Mouse (Mus musculus): ENCODE data around the gene Gsk3b. TPM values are rescaled to one million over a fixed set of nuclear protein-coding genes. Genes with fewer than 3 reads are reported as not detected.
"Not testable (repeated sequence)": the region's sequence is repeated elsewhere in the genome, so short reads cannot be mapped to it uniquely, and the experiment has no call there.

Gsk3b gene
- total and polyA plus RNA-seq, 2 experiments from 2014 or later: 31.5 to 37.4 TPM

DNA sequence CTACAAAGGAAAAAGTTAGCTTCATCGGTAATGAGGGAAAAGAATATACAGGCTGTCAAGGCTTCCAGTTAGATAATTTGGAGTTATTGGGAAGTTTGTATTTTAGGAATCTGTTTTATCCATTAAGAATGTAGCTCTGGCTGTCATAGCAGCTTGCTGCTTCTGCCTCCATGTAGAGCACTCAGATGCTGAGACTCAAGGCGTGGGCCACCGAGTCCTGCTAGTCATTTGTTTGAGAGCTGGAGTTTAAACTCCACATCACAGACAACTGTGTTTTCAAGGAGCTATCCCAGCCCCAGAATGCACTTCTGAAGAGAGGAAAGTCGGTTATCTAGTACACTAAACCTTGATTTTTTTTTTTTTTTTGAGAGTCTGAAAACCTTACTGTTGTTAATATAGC, 101.2 kb downstream of the Gsk3b start:
- WGBS: 88% methylated on average over 4 of the region's 4 CpGs
- TF ChIP-seq CTCF (IDR thresholded peaks at IDR 0.05; ENCODE audit: low read depth): no peak
- no peak for TF ChIP-seq EP300 (IDR thresholded peaks at IDR 0.05; ENCODE audit: low read depth)
- ATAC-seq (ENCODE audit: insufficient read depth, low read depth): no peak

DNA sequence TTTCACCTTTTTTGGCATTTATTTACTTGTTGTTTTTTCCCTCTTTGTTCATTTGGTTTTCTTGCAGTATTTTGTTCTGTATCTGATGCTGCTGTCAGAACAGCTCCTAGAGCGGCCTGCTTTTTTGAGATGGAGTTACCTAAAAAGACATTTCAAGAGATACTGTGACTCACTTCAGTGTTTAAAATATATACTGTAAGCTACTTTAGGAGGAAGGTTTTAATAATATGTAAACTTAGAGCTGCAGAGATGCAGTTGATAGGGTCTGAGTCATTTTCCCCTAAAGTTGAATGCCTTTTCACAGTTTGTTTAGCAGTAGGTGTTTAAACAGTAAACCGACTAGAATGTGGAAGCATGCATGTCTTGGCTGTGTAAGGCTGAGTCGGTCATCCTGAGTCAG, 101.7 kb downstream of the Gsk3b start:
- 89% methylated on average over 3 of the region's 3 CpGs for WGBS
- H3K9me3 ChIP-seq (replicated peaks; ENCODE audit: control insufficient read depth, low read length): no peaks in the 10 kb centered on the region

More for the DNA sequence above, 101.2 kb downstream of the Gsk3b start:
- Histone ChIP-seq H3K27ac (ENCODE audit: low read depth) (no peak overlapping the region), H3K36me3 (replicated peaks; ENCODE audit: control insufficient read depth, insufficient read depth, low read length) (peaks cover 38% of the 10 kb centered on the region), H3K4me2 (ENCODE audit: low read depth, low read length) (no peak overlapping the region), H3K9me3 (replicated peaks; ENCODE audit: control insufficient read depth, low read length) (no peaks in the 10 kb centered on the region), H3K9ac (replicated peaks; ENCODE audit: low read depth, low read length) (no peak overlapping the region), H3K4me1 (ENCODE audit: control insufficient read depth, insufficient read depth) (peaks cover 1% of the 10 kb centered on the region), H3K27me3 (ENCODE audit: control insufficient read depth, insufficient read depth, low read length) (no peaks in the 10 kb centered on the region), H3K4me3 (ENCODE audit: low read depth, low read length) (no peak overlapping the region)
- DNase-seq (ENCODE audit: low spot score): no peak

DNA sequence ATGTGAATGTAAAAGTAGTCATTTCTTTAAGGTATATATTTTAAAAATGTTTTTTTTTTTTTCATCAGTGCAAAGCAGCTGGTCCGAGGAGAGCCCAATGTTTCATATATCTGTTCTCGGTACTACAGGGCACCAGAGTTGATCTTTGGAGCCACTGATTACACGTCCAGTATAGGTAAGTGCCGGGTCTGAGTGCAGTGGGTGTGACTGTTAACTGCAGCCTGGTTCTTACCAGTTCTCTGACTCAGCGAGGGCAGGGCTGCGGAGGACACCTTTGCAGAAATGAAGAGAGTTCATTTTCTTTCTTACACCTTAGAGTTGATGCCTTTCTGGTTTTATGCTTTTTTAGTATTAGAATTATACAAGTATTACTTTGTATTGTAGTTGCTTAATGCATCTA, 102.7 kb downstream of the Gsk3b start:
- WGBS: 84% methylated on average over 6 of the region's 6 CpGs
- no peak overlapping the region for H3K4me2 ChIP-seq (ENCODE audit: low read depth, low read length)
- H3K9me3 ChIP-seq (replicated peaks; ENCODE audit: control insufficient read depth, low read length): no peaks in the 10 kb centered on the region
- ATAC-seq (ENCODE audit: insufficient read depth, low read depth): no peak
- H3K27ac ChIP-seq (ENCODE audit: low read depth): no peak overlapping the region
- H3K4me3 ChIP-seq (ENCODE audit: low read depth, low read length): no peak overlapping the region
- H3K36me3 ChIP-seq (replicated peaks; ENCODE audit: control insufficient read depth, insufficient read depth, low read length): peaks cover 42% of the 10 kb centered on the region
- H3K4me1 ChIP-seq (ENCODE audit: control insufficient read depth, insufficient read depth): no peaks in the 10 kb centered on the region
- TF ChIP-seq EP300 (IDR thresholded peaks at IDR 0.05; ENCODE audit: low read depth) (no peak), CTCF (IDR thresholded peaks at IDR 0.05; ENCODE audit: low read depth) (no peak)
- H3K27me3 ChIP-seq (ENCODE audit: control insufficient read depth, insufficient read depth, low read length): no peaks in the 10 kb centered on the region
- DNase-seq (ENCODE audit: low spot score): no peak
- H3K9ac ChIP-seq (replicated peaks; ENCODE audit: low read depth, low read length): no peak overlapping the region

More for the DNA sequence above, 101.7 kb downstream of the Gsk3b start:
- Histone ChIP-seq H3K27me3 (ENCODE audit: control insufficient read depth, insufficient read depth, low read length) (no peaks in the 10 kb centered on the region), H3K36me3 (replicated peaks; ENCODE audit: control insufficient read depth, insufficient read depth, low read length) (peaks cover 37% of the 10 kb centered on the region), H3K4me2 (ENCODE audit: low read depth, low read length) (no peak overlapping the region), H3K4me1 (ENCODE audit: control insufficient read depth, insufficient read depth) (no peaks in the 10 kb centered on the region), H3K9ac (replicated peaks; ENCODE audit: low read depth, low read length) (no peak overlapping the region), H3K4me3 (ENCODE audit: low read depth, low read length) (no peak overlapping the region), H3K27ac (ENCODE audit: low read depth) (no peak overlapping the region)
- TF ChIP-seq CTCF (IDR thresholded peaks at IDR 0.05; ENCODE audit: low read depth) (no peak), EP300 (IDR thresholded peaks at IDR 0.05; ENCODE audit: low read depth) (no peak)
- ATAC-seq (ENCODE audit: insufficient read depth, low read depth) (no peak), DNase-seq (ENCODE audit: low spot score) (no peak)

DNA sequence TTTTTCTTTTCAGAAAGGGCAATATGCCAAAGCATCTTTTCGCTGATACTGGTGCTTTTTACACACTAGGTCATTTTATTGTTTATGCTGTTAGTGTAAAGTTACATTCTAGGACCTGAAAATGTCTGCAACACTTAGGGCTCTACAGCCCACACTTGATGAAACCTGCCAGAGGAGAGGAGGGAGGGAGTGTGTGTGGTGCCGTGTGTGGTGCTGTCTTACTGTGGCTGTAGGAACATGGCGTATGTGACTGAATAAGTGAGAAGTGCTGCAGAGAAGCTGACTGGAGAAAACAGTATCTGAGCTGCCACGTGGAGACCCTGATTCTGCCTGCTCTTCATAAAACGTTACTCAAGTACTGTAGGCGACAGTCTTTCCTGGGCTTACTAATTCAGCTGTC, 103.8 kb downstream of the Gsk3b start:
- H3K9me3 ChIP-seq (replicated peaks; ENCODE audit: control insufficient read depth, low read length): no peaks in the 10 kb centered on the region
- no peaks in the 10 kb centered on the region for H3K4me1 ChIP-seq (ENCODE audit: control insufficient read depth, insufficient read depth)
- no peaks in the 10 kb centered on the region for H3K27me3 ChIP-seq (ENCODE audit: control insufficient read depth, insufficient read depth, low read length)
- 84% methylated on average over 6 of the region's 6 CpGs for WGBS
- TF ChIP-seq CTCF (IDR thresholded peaks at IDR 0.05; ENCODE audit: low read depth): no peak
- no peak for TF ChIP-seq EP300 (IDR thresholded peaks at IDR 0.05; ENCODE audit: low read depth)
- peaks cover 46% of the 10 kb centered on the region for H3K36me3 ChIP-seq (replicated peaks; ENCODE audit: control insufficient read depth, insufficient read depth, low read length)
- H3K27ac ChIP-seq (ENCODE audit: low read depth): no peak overlapping the region
- no peak for ATAC-seq (ENCODE audit: insufficient read depth, low read depth)
- H3K4me2 ChIP-seq (ENCODE audit: low read depth, low read length): no peak overlapping the region
- no peak overlapping the region for H3K4me3 ChIP-seq (ENCODE audit: low read depth, low read length)
- no peak for DNase-seq (ENCODE audit: low spot score)
- H3K9ac ChIP-seq (replicated peaks; ENCODE audit: low read depth, low read length): no peak overlapping the region

DNA sequence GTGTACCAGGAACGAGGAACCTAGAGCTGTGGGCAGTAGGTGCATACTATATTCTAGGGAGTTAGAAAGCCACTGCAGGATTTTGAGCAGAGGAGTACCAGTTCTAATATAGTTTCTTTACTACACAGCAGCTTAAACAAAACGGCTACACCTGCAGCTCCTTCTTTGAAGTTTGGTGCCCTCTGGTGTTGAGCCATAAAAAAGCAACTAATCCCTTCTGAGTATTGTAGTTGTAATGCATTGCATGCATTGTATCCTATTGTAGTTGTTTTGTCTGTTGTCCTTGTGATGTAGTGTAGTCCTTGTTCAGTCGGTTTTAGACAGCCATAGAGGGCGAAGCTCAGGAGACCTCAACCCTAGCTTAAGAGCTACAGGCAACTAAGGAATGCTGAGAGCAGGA, 108.5 kb downstream of the Gsk3b start:
- Histone ChIP-seq H3K4me1 (ENCODE audit: control insufficient read depth, insufficient read depth) (no peaks in the 10 kb centered on the region), H3K4me2 (ENCODE audit: low read depth, low read length) (no peak overlapping the region), H3K4me3 (ENCODE audit: low read depth, low read length) (no peak overlapping the region), H3K27me3 (ENCODE audit: control insufficient read depth, insufficient read depth, low read length) (no peaks in the 10 kb centered on the region), H3K36me3 (replicated peaks; ENCODE audit: control insufficient read depth, insufficient read depth, low read length) (peaks cover 43% of the 10 kb centered on the region), H3K9me3 (replicated peaks; ENCODE audit: control insufficient read depth, low read length) (no peaks in the 10 kb centered on the region), H3K9ac (replicated peaks; ENCODE audit: low read depth, low read length) (no peak overlapping the region), H3K27ac (ENCODE audit: low read depth) (no peak overlapping the region)
- DNase-seq (ENCODE audit: low spot score): peak; percentile 65
- TF ChIP-seq EP300 (IDR thresholded peaks at IDR 0.05; ENCODE audit: low read depth) (no peak), CTCF (IDR thresholded peaks at IDR 0.05; ENCODE audit: low read depth) (peak; percentile 80)
- ATAC-seq (ENCODE audit: insufficient read depth, low read depth): no peak
- 42% methylated on average over 4 of the region's 4 CpGs for WGBS

DNA sequence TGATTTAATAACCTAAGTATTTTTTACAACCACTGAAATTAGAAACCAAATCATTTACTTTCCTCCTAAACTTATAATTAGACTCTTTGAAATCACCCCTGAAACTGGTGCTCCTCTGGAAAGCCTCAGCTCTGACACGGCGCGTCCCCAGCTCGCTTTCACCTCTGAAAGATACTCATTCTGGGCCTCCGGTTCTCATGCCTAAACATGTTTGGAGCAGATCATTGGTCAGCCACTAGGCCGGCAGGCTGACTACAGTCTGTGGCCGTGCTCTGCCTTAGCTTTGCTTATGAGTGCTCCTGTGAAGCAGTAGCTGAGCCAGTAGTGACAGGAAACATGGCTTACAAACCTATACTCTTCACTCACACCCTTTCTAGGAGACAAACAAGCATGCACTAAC, 116.5 kb downstream of the Gsk3b start:
- ATAC-seq (ENCODE audit: insufficient read depth, low read depth) (no peak), DNase-seq (ENCODE audit: low spot score) (no peak)
- H3K27me3 ChIP-seq (ENCODE audit: control insufficient read depth, insufficient read depth, low read length): no peaks in the 10 kb centered on the region
- no peak overlapping the region for H3K9ac ChIP-seq (replicated peaks; ENCODE audit: low read depth, low read length)
- no peak overlapping the region for H3K4me3 ChIP-seq (ENCODE audit: low read depth, low read length)
- H3K36me3 ChIP-seq (replicated peaks; ENCODE audit: control insufficient read depth, insufficient read depth, low read length): peaks cover 31% of the 10 kb centered on the region
- WGBS: 87% methylated on average over 7 of the region's 7 CpGs
- H3K27ac ChIP-seq (ENCODE audit: low read depth): no peak overlapping the region
- H3K4me1 ChIP-seq (ENCODE audit: control insufficient read depth, insufficient read depth): no peaks in the 10 kb centered on the region
- H3K4me2 ChIP-seq (ENCODE audit: low read depth, low read length): no peak overlapping the region
- H3K9me3 ChIP-seq (replicated peaks; ENCODE audit: control insufficient read depth, low read length): no peaks in the 10 kb centered on the region
- TF ChIP-seq CTCF (IDR thresholded peaks at IDR 0.05; ENCODE audit: low read depth): no peak
- TF ChIP-seq EP300 (IDR thresholded peaks at IDR 0.05; ENCODE audit: low read depth): no peak

DNA sequence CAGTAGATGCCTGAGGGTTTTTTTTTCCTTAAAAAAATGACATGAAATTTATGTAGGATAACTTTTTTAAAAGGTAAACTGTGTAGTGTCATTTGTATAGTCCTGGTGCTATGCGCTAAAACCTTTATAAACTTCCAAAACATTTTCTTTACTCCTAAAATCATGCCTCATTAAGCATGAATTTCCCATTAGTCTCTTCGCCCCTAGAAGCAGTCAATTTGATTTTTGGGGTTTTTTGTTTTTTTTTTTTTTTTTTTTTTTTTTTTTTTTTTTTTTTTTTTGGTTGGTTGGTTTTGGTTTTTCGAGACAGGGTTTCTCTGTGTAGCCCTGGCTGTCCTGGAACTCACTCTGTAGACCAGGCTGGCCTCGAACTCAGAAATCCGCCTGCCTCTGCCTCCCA, 133.7 kb downstream of the Gsk3b start:
- not testable (repeated sequence) for H3K4me1 ChIP-seq (ENCODE audit: control insufficient read depth, insufficient read depth); H3K27ac ChIP-seq (ENCODE audit: low read depth); DNase-seq (ENCODE audit: low spot score); H3K9me3 ChIP-seq (replicated peaks; ENCODE audit: control insufficient read depth, low read length); H3K4me3 ChIP-seq (ENCODE audit: low read depth, low read length); H3K9ac ChIP-seq (replicated peaks; ENCODE audit: low read depth, low read length); ATAC-seq (ENCODE audit: insufficient read depth, low read depth); H3K4me2 ChIP-seq (ENCODE audit: low read depth, low read length); H3K27me3 ChIP-seq (ENCODE audit: control insufficient read depth, insufficient read depth, low read length)
- WGBS: 95% methylated on average over 5 of the region's 5 CpGs
- peaks cover 31% of the 10 kb centered on the region for H3K36me3 ChIP-seq (replicated peaks; ENCODE audit: control insufficient read depth, insufficient read depth, low read length)

Measured in heart, postnatal 0 days (tissue).